Mouse (Mus musculus): Measurements from ENCODE around the gene Cdt1. TPM values are rescaled to one million over a fixed set of nuclear protein-coding genes. Genes with fewer than 3 reads are reported as not detected.

The Cdt1 gene
- polyA plus RNA-seq, 2 experiments, result 34.0 to 79.0 TPM

GRCm38 (mm10) chr8:122610612-122611277 lies 42.9 kb downstream of the Cdt1 start:
- peaks cover 13% of the 10 kb centered on the region for H3K4me1 ChIP-seq (ENCODE audit: control insufficient read depth, insufficient read depth, low read length)
- no peaks in the 10 kb centered on the region for H3K27me3 ChIP-seq (ENCODE audit: control insufficient read depth, insufficient read depth, low read length)
- peak overlapping the region; percentile 69 for H3K9ac ChIP-seq (ENCODE audit: low read depth, low read length, severe bottlenecking)
- no peak for TF ChIP-seq POLR2A (IDR thresholded peaks at IDR 0.05; ENCODE audit: borderline replicate concordance, extremely low read depth, insufficient read depth, insufficient read length)
- 0 out of 2 replicates have a peak overlapping the region, but pooled peaks have one; percentile 52 for H3K27ac ChIP-seq (replicated peaks; ENCODE audit: low read depth, low read length)
- WGBS, result 3% methylated on average over 20 of the region's 20 CpGs
- H3K9me3 ChIP-seq (ENCODE audit: control insufficient read depth, low read length), result no peaks in the 10 kb centered on the region
- H3K4me2 ChIP-seq (replicated peaks; ENCODE audit: low read depth, low read length, severe bottlenecking), result peak overlapping the region; percentile 87
- H3K36me3 ChIP-seq (ENCODE audit: control insufficient read depth, insufficient read depth, low read length), result peaks cover 8% of the 10 kb centered on the region; the same call in 1 of the 2 replicates
- peak overlapping the region; percentile 76 for H3K4me3 ChIP-seq (replicated peaks; ENCODE audit: low read length)
- ATAC-seq (ENCODE audit: low FRiP score, low read depth), result peak; percentile 42; the same call in 1 of the 2 replicates
- DNase-seq (ENCODE audit: low spot score), result no peak

DNA sequence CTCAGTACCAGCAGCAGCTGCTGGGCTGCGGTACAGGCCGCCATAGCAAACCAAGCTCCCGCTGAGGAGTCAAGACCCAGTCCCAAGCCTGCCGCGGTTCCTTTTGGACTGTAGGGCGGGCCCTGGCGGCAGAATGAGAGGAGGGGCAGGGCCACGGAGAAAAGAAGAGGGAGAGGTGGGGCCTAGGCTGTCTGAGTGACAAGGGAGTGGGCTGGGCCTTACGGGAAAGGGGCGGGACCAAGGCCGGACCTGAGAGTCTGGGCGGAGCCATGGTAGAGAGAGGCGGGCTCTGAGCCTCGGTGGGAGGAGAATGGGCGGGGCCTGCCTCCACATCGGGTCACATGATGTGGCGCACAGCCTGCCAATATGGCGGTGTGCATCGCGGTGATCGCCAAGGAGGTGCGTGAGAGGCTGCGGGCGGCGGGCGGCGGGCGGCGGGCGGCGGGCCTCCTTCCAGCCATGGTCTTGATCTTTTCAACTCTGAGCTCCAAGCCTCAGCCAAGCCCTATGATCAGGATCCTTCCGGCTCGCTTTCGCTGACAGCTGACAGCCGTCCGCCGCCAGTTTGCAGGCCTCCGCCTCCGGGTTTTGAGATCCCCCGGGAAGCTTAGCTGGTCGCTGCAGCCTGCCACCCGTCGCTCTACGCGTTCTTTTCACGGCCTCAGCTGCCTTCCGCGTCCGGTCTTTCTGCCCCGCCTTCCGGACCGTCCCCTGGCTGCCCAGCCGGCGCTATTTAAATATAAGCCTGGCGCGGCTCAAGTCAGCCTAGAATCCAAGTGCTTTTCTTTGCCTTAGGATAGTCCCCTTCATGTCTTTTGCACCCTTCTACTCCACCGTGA lies 43.7 kb downstream of the Cdt1 start, which contains the start of the genes Galns and Trappc2l:
Gene Galns (minus strand): TSS at position 169 of the 839 bp plus-strand sequence.
Gene Trappc2l (plus strand): TSS at position 346 of the 839 bp plus-strand sequence.
- H3K9me3 ChIP-seq (ENCODE audit: control insufficient read depth, low read length), result no peaks in the 10 kb centered on the region
- H3K4me1 ChIP-seq (ENCODE audit: control insufficient read depth, insufficient read depth, low read length), result peaks cover 17% of the 10 kb centered on the region
- H3K4me3 ChIP-seq (replicated peaks; ENCODE audit: low read length), result peak within 1 kb of the TSS; percentile 76
- peak within 1 kb of the TSS; percentile 69 for H3K9ac ChIP-seq (ENCODE audit: low read depth, low read length, severe bottlenecking)
- no peaks in the 10 kb centered on the region for H3K27me3 ChIP-seq (ENCODE audit: control insufficient read depth, insufficient read depth, low read length)
- DNase-seq (ENCODE audit: low spot score) (peak; percentile 99), ATAC-seq (ENCODE audit: low FRiP score, low read depth) (peak; percentile 98)
- peak within 1 kb of the TSS; percentile 87 for H3K4me2 ChIP-seq (replicated peaks; ENCODE audit: low read depth, low read length, severe bottlenecking)
- under 1% methylated on average over 45 of the region's 57 CpGs for WGBS
- TF ChIP-seq POLR2A (IDR thresholded peaks at IDR 0.05; ENCODE audit: borderline replicate concordance, extremely low read depth, insufficient read depth, insufficient read length), result 0 out of 2 replicates have a peak, but pooled peaks have one; percentile 53
- H3K27ac ChIP-seq (replicated peaks; ENCODE audit: low read depth, low read length), result peak within 1 kb of the TSS; percentile 52; the same call in 1 of the 2 replicates
- H3K36me3 ChIP-seq (ENCODE audit: control insufficient read depth, insufficient read depth, low read length), result peaks cover 8% of the 10 kb centered on the region; the same call in 1 of the 2 replicates

DNA sequence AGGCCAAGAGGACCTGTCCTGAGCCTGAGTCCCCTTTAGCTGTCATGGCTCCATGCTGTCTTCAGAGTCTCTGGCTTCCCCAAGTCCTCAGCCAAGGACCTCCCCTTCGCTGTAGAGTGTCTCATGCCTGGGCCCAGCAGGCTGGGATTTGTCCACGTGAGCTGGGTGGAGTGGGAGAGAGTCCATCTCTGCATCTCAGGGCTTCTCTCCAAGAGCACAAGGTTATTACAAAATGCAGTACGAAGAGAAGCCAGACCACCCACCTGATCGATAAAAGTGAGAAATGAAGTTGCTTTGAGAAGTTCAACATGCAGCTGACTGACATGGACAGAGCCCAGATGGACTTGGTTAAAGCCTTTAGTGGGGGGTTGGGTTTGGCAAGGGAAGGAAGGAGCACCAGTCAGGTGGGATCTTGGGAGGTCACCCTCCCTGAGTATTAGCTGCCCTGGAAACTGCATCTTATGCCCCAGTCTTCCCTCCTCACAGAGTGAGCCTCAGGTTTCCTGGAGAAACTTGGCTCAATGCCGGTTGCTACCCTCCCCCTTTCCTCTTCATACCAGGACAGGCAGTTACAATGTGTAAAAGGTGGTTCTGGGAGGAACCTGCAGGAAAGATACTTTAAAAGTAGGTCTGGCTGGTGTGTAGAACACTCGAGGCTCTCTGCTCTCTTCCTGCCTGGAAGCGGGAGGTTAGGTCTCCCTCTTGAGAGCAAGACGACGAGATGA lies 48.5 kb downstream of the Cdt1 start:
- H3K27ac ChIP-seq (replicated peaks; ENCODE audit: low read depth, low read length), result peak overlapping the region; percentile 58; the same call in 1 of the 2 replicates
- H3K4me2 ChIP-seq (replicated peaks; ENCODE audit: low read depth, low read length, severe bottlenecking), result no peak overlapping the region
- H3K36me3 ChIP-seq (ENCODE audit: control insufficient read depth, insufficient read depth, low read length), result peaks cover 8% of the 10 kb centered on the region; the same call in 1 of the 2 replicates
- H3K4me1 ChIP-seq (ENCODE audit: control insufficient read depth, insufficient read depth, low read length), result peaks cover 15% of the 10 kb centered on the region
- no peak overlapping the region for H3K4me3 ChIP-seq (replicated peaks; ENCODE audit: low read length)
- no peaks in the 10 kb centered on the region for H3K27me3 ChIP-seq (ENCODE audit: control insufficient read depth, insufficient read depth, low read length)
- WGBS, result 53% methylated on average over 9 of the region's 9 CpGs
- no peak overlapping the region for H3K9ac ChIP-seq (ENCODE audit: low read depth, low read length, severe bottlenecking)
- DNase-seq (ENCODE audit: low spot score), result peak; percentile 59
- TF ChIP-seq POLR2A (IDR thresholded peaks at IDR 0.05; ENCODE audit: borderline replicate concordance, extremely low read depth, insufficient read depth, insufficient read length), result no peak
- ATAC-seq (ENCODE audit: low FRiP score, low read depth), result peak; percentile 17; the same call in 1 of the 2 replicates
- H3K9me3 ChIP-seq (ENCODE audit: control insufficient read depth, low read length), result no peaks in the 10 kb centered on the region

- ATAC-seq (ENCODE audit: low FRiP score, low read depth) (no peak), DNase-seq (ENCODE audit: low spot score) (peak; percentile 82)
- no peak for TF ChIP-seq POLR2A (IDR thresholded peaks at IDR 0.05; ENCODE audit: borderline replicate concordance, extremely low read depth, insufficient read depth, insufficient read length)
- H3K9ac ChIP-seq (ENCODE audit: low read depth, low read length, severe bottlenecking), result no peak overlapping the region
- peaks cover 8% of the 10 kb centered on the region; the same call in 1 of the 2 replicates for H3K36me3 ChIP-seq (ENCODE audit: control insufficient read depth, insufficient read depth, low read length)
- H3K27ac ChIP-seq (replicated peaks; ENCODE audit: low read depth, low read length), result no peak overlapping the region
- H3K4me1 ChIP-seq (ENCODE audit: control insufficient read depth, insufficient read depth, low read length), result peaks cover 7% of the 10 kb centered on the region
- no peaks in the 10 kb centered on the region for H3K9me3 ChIP-seq (ENCODE audit: control insufficient read depth, low read length)
- no peak overlapping the region for H3K4me3 ChIP-seq (replicated peaks; ENCODE audit: low read length)
- WGBS, result 22% methylated on average over 5 of the region's 7 CpGs
- H3K4me2 ChIP-seq (replicated peaks; ENCODE audit: low read depth, low read length, severe bottlenecking), result no peak overlapping the region
- H3K27me3 ChIP-seq (ENCODE audit: control insufficient read depth, insufficient read depth, low read length), result no peaks in the 10 kb centered on the region
Measured at GRCm38 (mm10) chr8:122617947-122618546, 50.2 kb downstream of the Cdt1 start.

Data from limb, embryonic 14.5 days (tissue).